Mouse (Mus musculus): ENCODE measurements around the gene Wdr93. TPM values are rescaled to one million over a fixed set of nuclear protein-coding genes. Genes with fewer than 3 reads are reported as not detected.
"Not testable (repeated sequence)": the region's sequence is repeated elsewhere in the genome, so short reads cannot be mapped to it uniquely, and the experiment has no call there.

The Wdr93 gene
- polyA plus RNA-seq, 1 experiment from 2014 or later: 1.3 TPM

- Histone ChIP-seq H3K36me3 (ENCODE audit: control insufficient read depth, insufficient read depth, low read length) (no peaks in the 10 kb centered on the region), H3K9me3 (ENCODE audit: control insufficient read depth, low read length) (no peaks in the 10 kb centered on the region), H3K4me2 (ENCODE audit: low read depth, low read length) (no peak overlapping the region), H3K4me1 (ENCODE audit: control insufficient read depth, insufficient read depth, low read length) (no peaks in the 10 kb centered on the region), H3K27me3 (replicated peaks; ENCODE audit: control insufficient read depth, insufficient read depth, low read length) (peaks cover 10% of the 10 kb centered on the region), H3K9ac (ENCODE audit: low read depth, low read length) (no peak overlapping the region), H3K4me3 (ENCODE audit: low read depth, low read length) (no peak overlapping the region), H3K27ac (replicated peaks; ENCODE audit: low read depth, low read length) (no peak overlapping the region)
- 14% methylated on average over 6 of the region's 6 CpGs for WGBS
- ATAC-seq (ENCODE audit: low read depth): peak; percentile 55; the same call in 1 of the 2 replicates
- DNase-seq (ENCODE audit: low spot score): peak; percentile 71
Measured at GRCm38 (mm10) chr7:79786295-79786694, 43.3 kb downstream of the Wdr93 start.

- not testable (repeated sequence) for H3K36me3 ChIP-seq (ENCODE audit: control insufficient read depth, insufficient read depth, low read length); H3K9ac ChIP-seq (ENCODE audit: low read depth, low read length); H3K4me2 ChIP-seq (ENCODE audit: low read depth, low read length); H3K4me3 ChIP-seq (ENCODE audit: low read depth, low read length); DNase-seq (ENCODE audit: low spot score); ATAC-seq (ENCODE audit: low read depth); H3K9me3 ChIP-seq (ENCODE audit: control insufficient read depth, low read length); H3K27ac ChIP-seq (replicated peaks; ENCODE audit: low read depth, low read length); H3K4me1 ChIP-seq (ENCODE audit: control insufficient read depth, insufficient read depth, low read length)
- H3K27me3 ChIP-seq (replicated peaks; ENCODE audit: control insufficient read depth, insufficient read depth, low read length): peaks cover 39% of the 10 kb centered on the region
- WGBS: 24% methylated on average over 2 of the region's 2 CpGs
Measured at GRCm38 (mm10) chr7:79789812-79790211, 46.8 kb downstream of the Wdr93 start.

- peaks cover 6% of the 10 kb centered on the region; the same call in 1 of the 2 replicates for H3K4me1 ChIP-seq (ENCODE audit: control insufficient read depth, insufficient read depth, low read length)
- no peak overlapping the region for H3K27ac ChIP-seq (replicated peaks; ENCODE audit: low read depth, low read length)
- H3K9me3 ChIP-seq (ENCODE audit: control insufficient read depth, low read length): no peaks in the 10 kb centered on the region
- WGBS: 2% methylated on average over 24 of the region's 80 CpGs
- H3K36me3 ChIP-seq (ENCODE audit: control insufficient read depth, insufficient read depth, low read length): no peaks in the 10 kb centered on the region
- ATAC-seq (ENCODE audit: low read depth) (peak; percentile 50), DNase-seq (ENCODE audit: low spot score) (peak; percentile 44)
- H3K4me2 ChIP-seq (ENCODE audit: low read depth, low read length): peak overlapping the region; percentile 89
- H3K27me3 ChIP-seq (replicated peaks; ENCODE audit: control insufficient read depth, insufficient read depth, low read length): peaks cover 39% of the 10 kb centered on the region
- H3K9ac ChIP-seq (ENCODE audit: low read depth, low read length): peak overlapping the region; percentile 65
- H3K4me3 ChIP-seq (ENCODE audit: low read depth, low read length): peak overlapping the region; percentile 47
Measured at GRCm38 (mm10) chr7:79792635-79793421, 49.9 kb downstream of the Wdr93 start.

GRCm38 (mm10) chr7:79793688-79794087 is 50.7 kb downstream of the Wdr93 start, which contains the start of gene Mesp1:
Gene Mesp1 (minus strand): TSS chr7:79793788.
- H3K27me3 ChIP-seq (replicated peaks; ENCODE audit: control insufficient read depth, insufficient read depth, low read length): peaks cover 39% of the 10 kb centered on the region
- no peaks in the 10 kb centered on the region for H3K9me3 ChIP-seq (ENCODE audit: control insufficient read depth, low read length)
- WGBS: 72% methylated on average over 6 of the region's 6 CpGs

GRCm38 (mm10) chr7:79798606-79799005 is 55.6 kb downstream of the Wdr93 start:
- no peak overlapping the region for H3K9ac ChIP-seq (ENCODE audit: low read depth, low read length)
- no peaks in the 10 kb centered on the region for H3K4me1 ChIP-seq (ENCODE audit: control insufficient read depth, insufficient read depth, low read length)
- H3K27ac ChIP-seq (replicated peaks; ENCODE audit: low read depth, low read length): no peak overlapping the region
- H3K27me3 ChIP-seq (replicated peaks; ENCODE audit: control insufficient read depth, insufficient read depth, low read length): peaks cover 6% of the 10 kb centered on the region
- 12% methylated on average over 5 of the region's 5 CpGs for WGBS
- H3K4me3 ChIP-seq (ENCODE audit: low read depth, low read length): no peak overlapping the region
- peak; percentile 39; the same call in 1 of the 2 replicates for ATAC-seq (ENCODE audit: low read depth)
- DNase-seq (ENCODE audit: low spot score): no peak
- H3K4me2 ChIP-seq (ENCODE audit: low read depth, low read length): no peak overlapping the region
- no peaks in the 10 kb centered on the region for H3K9me3 ChIP-seq (ENCODE audit: control insufficient read depth, low read length)
- no peaks in the 10 kb centered on the region for H3K36me3 ChIP-seq (ENCODE audit: control insufficient read depth, insufficient read depth, low read length)

More at GRCm38 (mm10) chr7:79793688-79794087, 50.7 kb downstream of the Wdr93 start, which contains the start of gene Mesp1:
- no peak within 1 kb of the TSS for H3K27ac ChIP-seq (replicated peaks; ENCODE audit: low read depth, low read length)
- H3K4me3 ChIP-seq (ENCODE audit: low read depth, low read length): peak within 1 kb of the TSS; percentile 47
- H3K36me3 ChIP-seq (ENCODE audit: control insufficient read depth, insufficient read depth, low read length): no peaks in the 10 kb centered on the region
- H3K9ac ChIP-seq (ENCODE audit: low read depth, low read length): peak within 1 kb of the TSS; percentile 65
- ATAC-seq (ENCODE audit: low read depth): no peak
- H3K4me2 ChIP-seq (ENCODE audit: low read depth, low read length): peak within 1 kb of the TSS; percentile 89
- peaks cover 6% of the 10 kb centered on the region; the same call in 1 of the 2 replicates for H3K4me1 ChIP-seq (ENCODE audit: control insufficient read depth, insufficient read depth, low read length)
- DNase-seq (ENCODE audit: low spot score): no peak

GRCm38 (mm10) chr7:79799048-79799447 is 56.1 kb downstream of the Wdr93 start:
- peak; percentile 72 for DNase-seq (ENCODE audit: low spot score)
- no peaks in the 10 kb centered on the region for H3K36me3 ChIP-seq (ENCODE audit: control insufficient read depth, insufficient read depth, low read length)
- ATAC-seq (ENCODE audit: low read depth): peak; percentile 48
- H3K9me3 ChIP-seq (ENCODE audit: control insufficient read depth, low read length): no peaks in the 10 kb centered on the region
- no peak overlapping the region for H3K4me2 ChIP-seq (ENCODE audit: low read depth, low read length)
- H3K27ac ChIP-seq (replicated peaks; ENCODE audit: low read depth, low read length): no peak overlapping the region
- H3K9ac ChIP-seq (ENCODE audit: low read depth, low read length): no peak overlapping the region
- H3K4me1 ChIP-seq (ENCODE audit: control insufficient read depth, insufficient read depth, low read length): no peaks in the 10 kb centered on the region
- H3K4me3 ChIP-seq (ENCODE audit: low read depth, low read length): no peak overlapping the region
- H3K27me3 ChIP-seq (replicated peaks; ENCODE audit: control insufficient read depth, insufficient read depth, low read length): peaks cover 1% of the 10 kb centered on the region
- WGBS: under 1% methylated on average over 8 of the region's 8 CpGs

GRCm38 (mm10) chr7:79799506-79799905 is 56.5 kb downstream of the Wdr93 start:
- Histone ChIP-seq H3K9ac (ENCODE audit: low read depth, low read length) (no peak overlapping the region), H3K27ac (replicated peaks; ENCODE audit: low read depth, low read length) (no peak overlapping the region), H3K36me3 (ENCODE audit: control insufficient read depth, insufficient read depth, low read length) (no peaks in the 10 kb centered on the region), H3K4me3 (ENCODE audit: low read depth, low read length) (no peak overlapping the region), H3K4me2 (ENCODE audit: low read depth, low read length) (no peak overlapping the region), H3K9me3 (ENCODE audit: control insufficient read depth, low read length) (no peaks in the 10 kb centered on the region), H3K4me1 (ENCODE audit: control insufficient read depth, insufficient read depth, low read length) (no peaks in the 10 kb centered on the region), H3K27me3 (replicated peaks; ENCODE audit: control insufficient read depth, insufficient read depth, low read length) (no peaks in the 10 kb centered on the region)
- 67% methylated on average over 6 of the region's 6 CpGs for WGBS
- DNase-seq (ENCODE audit: low spot score) (no peak), ATAC-seq (ENCODE audit: low read depth) (no peak)

GRCm38 (mm10) chr7:79800336-79800735 is 57.4 kb downstream of the Wdr93 start:
- Histone ChIP-seq H3K4me3 (ENCODE audit: low read depth, low read length) (no peak overlapping the region), H3K9ac (ENCODE audit: low read depth, low read length) (no peak overlapping the region), H3K9me3 (ENCODE audit: control insufficient read depth, low read length) (no peaks in the 10 kb centered on the region)

More at GRCm38 (mm10) chr7:79800336-79800735, 57.4 kb downstream of the Wdr93 start:
- ATAC-seq (ENCODE audit: low read depth) (no peak), DNase-seq (ENCODE audit: low spot score) (no peak)
- Histone ChIP-seq H3K4me2 (ENCODE audit: low read depth, low read length) (no peak overlapping the region), H3K4me1 (ENCODE audit: control insufficient read depth, insufficient read depth, low read length) (no peaks in the 10 kb centered on the region), H3K27me3 (replicated peaks; ENCODE audit: control insufficient read depth, insufficient read depth, low read length) (no peaks in the 10 kb centered on the region), H3K27ac (replicated peaks; ENCODE audit: low read depth, low read length) (no peak overlapping the region), H3K36me3 (ENCODE audit: control insufficient read depth, insufficient read depth, low read length) (no peaks in the 10 kb centered on the region)
- 76% methylated on average over 4 of the region's 4 CpGs for WGBS

Data from embryonic facial prominence, embryonic 14.5 days (tissue).